Mouse (Mus musculus) limb, embryonic 10.5 days (tissue): ENCODE results near the gene Etv1. TPM values are rescaled to one million over a fixed set of nuclear protein-coding genes. Genes with fewer than 3 reads are reported as not detected.

ENCODE experiments used
- DNase-seq: peaks from one replicate; pipeline ENCODE4 v3.0.0-alpha.2; 2017; ENCODE audit warnings: low spot score
- H3K27ac ChIP-seq: fragments of 300-500 bp; sonication (generic); 2 replicates; pipeline ENCODE4 v1.5.1; 2016; ENCODE audit warnings: mild to moderate bottlenecking
- H3K27me3 ChIP-seq: fragments of 300-500 bp; sonication (generic); 2 replicates; pipeline ENCODE4 v1.6.1; 2016; ENCODE audit warnings: low read depth, mild to moderate bottlenecking; ENCODE audit not compliant: poor library complexity, severe bottlenecking
- H3K36me3 ChIP-seq: fragments of 300-500 bp; sonication (generic); 2 replicates; pipeline ENCODE4 v1.6.1; 2016; ENCODE audit warnings: mild to moderate bottlenecking, moderate library complexity
- H3K4me1 ChIP-seq: fragments of 300-500 bp; sonication (generic); 2 replicates; pipeline ENCODE4 v1.6.1; 2016
- H3K4me3 ChIP-seq: fragments of 300-500 bp; sonication (generic); 2 replicates; pipeline ENCODE4 v1.5.1; 2016; ENCODE audit warnings: mild to moderate bottlenecking, moderate library complexity
- H3K9me3 ChIP-seq: fragments of 300-500 bp; sonication (generic); replicated peaks from 2 replicates; pipeline ENCODE4 v1.6.1; 2016; ENCODE audit warnings: mild to moderate bottlenecking
- WGBS: fragments of 180-500 bp; shearing (Covaris S2); methylation state at CpG from one replicate; pipeline ENCODE4 v1.1.7; 2016; 5-methylcytosine and 5-hydroxymethylcytosine counted together
- polyA plus RNA-seq: library from polyadenylated mRNA; unstranded; fragments of >200 nt; fragmentation: Nextera tagmentation; extraction: Ambion mirVana; gene quantifications from 2 replicates; pipeline ENCODE4 v1.2.1, GENCODE M21; 2016

The Etv1 gene
- 7.8 and 11.1 TPM in 2 replicates for polyA plus RNA-seq

DNA sequence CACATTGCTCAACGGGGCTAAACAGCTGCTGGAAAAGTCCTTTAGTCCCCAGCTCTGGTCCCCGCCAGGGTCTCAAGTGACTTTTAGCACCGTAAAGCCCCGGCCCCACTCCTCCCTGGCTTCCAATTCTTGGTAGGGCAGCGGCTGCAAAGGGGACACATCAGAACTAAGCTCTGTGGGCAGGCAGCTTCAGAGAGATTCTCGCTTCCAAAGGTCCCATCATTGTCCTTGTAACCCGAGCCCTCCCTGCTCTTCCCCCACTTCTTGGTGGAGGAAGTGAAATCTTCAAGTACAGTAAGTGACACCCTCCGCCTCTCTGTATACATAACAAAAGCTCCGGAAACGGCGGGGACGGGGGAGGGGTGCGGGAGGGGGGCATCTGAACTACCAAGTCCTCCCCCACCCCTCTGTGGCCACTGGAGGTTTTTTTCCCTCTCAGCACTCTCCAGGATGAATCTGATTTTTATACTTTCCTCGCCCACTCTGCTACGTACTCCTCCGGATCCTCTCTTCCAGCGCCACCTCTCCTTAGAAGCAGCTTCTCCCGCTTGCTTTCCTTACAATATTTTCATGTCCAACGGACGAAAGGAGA is at the start of gene Etv1:
Etv1 (plus strand) TSS at position 195 of the 592 bp plus-strand sequence.
- Histone ChIP-seq H3K36me3 (no peaks in the 10 kb centered on the region), H3K27ac (peak within 1 kb of the TSS; percentile 92), H3K4me3 (peak within 1 kb of the TSS; percentile 65), H3K4me1 (peaks cover 9% of the 10 kb centered on the region), H3K9me3 (no peaks in the 10 kb centered on the region), H3K27me3 (no peaks in the 10 kb centered on the region)
- DNase-seq, result peak; percentile 70
- WGBS, result under 1% methylated on average over 20 of the region's 20 CpGs

DNA sequence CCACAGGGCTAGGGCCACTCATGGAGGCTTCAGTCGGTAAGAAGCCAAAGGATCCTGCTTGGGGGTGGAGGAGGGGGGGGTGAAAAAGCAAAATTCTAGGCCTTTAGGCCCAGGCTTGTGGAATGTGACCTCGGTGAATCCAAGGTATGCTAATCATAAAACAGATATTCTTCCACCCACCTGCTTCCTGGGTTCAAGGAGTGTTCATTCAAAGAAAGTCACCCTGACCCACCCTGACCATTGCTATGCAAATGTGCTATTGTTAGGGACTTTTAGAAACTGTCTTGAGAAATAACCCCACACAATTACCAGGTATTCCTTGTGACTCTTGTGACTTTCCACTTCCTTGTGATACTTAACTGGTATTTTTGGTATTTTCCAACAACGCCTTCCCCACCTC is 49.5 kb upstream of the Etv1 start:
- Histone ChIP-seq H3K27me3 (no peaks in the 10 kb centered on the region), H3K36me3 (no peaks in the 10 kb centered on the region), H3K27ac (no peak overlapping the region), H3K4me3 (no peak overlapping the region), H3K9me3 (no peaks in the 10 kb centered on the region), H3K4me1 (no peaks in the 10 kb centered on the region)
- no peak for DNase-seq
- WGBS, result 87% methylated on average over 3 of the region's 3 CpGs

DNA sequence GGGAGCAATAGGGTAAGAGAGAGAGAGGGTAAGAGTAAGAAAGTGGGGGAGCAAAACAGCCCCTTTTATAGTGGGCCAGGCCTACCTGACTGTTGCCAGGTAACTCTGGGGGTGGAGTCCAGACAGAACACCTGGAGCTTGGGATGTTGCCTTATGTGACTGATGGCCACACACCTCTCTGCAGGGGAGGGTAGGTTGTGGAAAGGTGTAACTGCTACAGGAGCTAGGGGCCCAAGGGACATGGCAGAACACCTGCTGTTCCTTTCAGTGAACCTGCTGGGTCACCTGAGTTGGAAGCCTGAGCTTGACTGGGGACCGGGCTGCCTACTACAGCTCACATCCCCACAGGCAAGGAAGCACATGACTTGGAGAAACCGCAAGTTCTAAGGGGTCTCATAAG is 48.4 kb upstream of the Etv1 start:
- 82% methylated on average over 2 of the region's 2 CpGs for WGBS
- H3K4me1 ChIP-seq, result no peaks in the 10 kb centered on the region
- DNase-seq, result no peak
- no peaks in the 10 kb centered on the region for H3K9me3 ChIP-seq
- H3K4me3 ChIP-seq, result no peak overlapping the region
- H3K27ac ChIP-seq, result no peak overlapping the region
- no peaks in the 10 kb centered on the region for H3K36me3 ChIP-seq
- H3K27me3 ChIP-seq, result no peaks in the 10 kb centered on the region

DNA sequence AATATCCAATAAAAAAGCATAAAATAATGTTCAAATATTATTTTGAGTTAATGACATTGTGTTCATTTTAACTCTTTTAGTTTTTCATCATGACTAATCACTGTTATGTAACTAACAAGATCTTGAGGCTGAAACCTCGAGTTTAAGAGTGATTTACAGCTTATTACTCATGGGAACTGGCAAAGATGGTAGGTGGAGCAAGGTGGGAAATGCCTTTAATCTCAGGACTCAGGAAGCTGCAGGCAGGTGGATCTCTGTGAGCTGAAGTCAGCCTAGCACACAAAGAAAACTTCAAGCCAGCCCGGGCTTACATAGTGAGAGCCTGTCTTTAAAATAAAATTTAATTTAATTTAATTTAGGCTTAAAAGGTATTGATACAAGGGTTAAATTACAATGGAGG is 19.9 kb upstream of the Etv1 start:
- Histone ChIP-seq H3K36me3 (no peaks in the 10 kb centered on the region), H3K9me3 (no peaks in the 10 kb centered on the region), H3K4me3 (no peak overlapping the region), H3K4me1 (no peaks in the 10 kb centered on the region), H3K27ac (no peak overlapping the region), H3K27me3 (no peaks in the 10 kb centered on the region)
- WGBS, result 56% methylated on average over 2 of the region's 2 CpGs
- no peak for DNase-seq

DNA sequence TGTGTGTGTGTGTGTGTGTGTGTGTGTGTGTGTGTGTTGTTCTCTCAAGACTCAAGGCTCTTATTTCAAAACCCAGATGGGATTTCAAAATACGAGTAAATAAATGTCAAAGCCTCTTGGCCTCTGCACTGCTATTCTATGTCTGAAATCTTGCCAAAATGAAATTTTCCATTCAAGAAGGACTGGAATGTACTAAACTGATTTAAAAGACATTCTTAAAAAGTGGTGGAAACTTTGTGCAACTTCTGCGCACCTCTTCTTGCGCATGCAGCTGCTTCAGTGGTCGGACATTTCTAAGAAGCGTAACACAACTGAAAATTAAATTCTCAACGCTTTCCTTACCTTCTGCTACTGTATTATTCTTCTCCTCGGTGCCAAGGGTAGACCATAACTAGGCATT is 1.9 kb upstream of the Etv1 start:
- H3K4me3 ChIP-seq, result no peak overlapping the region

DNA sequence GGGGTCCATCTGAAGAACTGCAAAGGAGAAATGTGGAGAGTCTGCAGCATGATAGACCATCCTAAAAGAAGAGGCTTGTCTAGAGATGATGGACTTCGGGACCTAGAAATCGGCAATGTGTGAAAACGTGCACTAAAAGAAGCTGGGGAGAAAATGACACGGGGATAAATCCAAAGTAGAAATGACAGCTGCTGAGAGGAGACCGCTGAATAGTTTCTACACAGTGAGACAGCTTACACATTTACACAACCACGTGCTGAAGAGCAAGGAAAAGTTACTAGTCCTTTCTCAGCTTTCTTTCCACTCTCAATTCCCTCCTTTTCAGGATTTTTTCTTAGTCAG is 1.3 kb upstream of the Etv1 start:
- Histone ChIP-seq H3K4me3 (peak overlapping the region; percentile 65), H3K36me3 (no peaks in the 10 kb centered on the region), H3K9me3 (no peaks in the 10 kb centered on the region), H3K27me3 (no peaks in the 10 kb centered on the region), H3K27ac (peak overlapping the region; percentile 92), H3K4me1 (peaks cover 9% of the 10 kb centered on the region)
- DNase-seq, result no peak
- WGBS, result 11% methylated on average over 6 of the region's 6 CpGs

More for the DNA sequence above, 1.9 kb upstream of the Etv1 start:
- Histone ChIP-seq H3K27ac (no peak overlapping the region), H3K36me3 (no peaks in the 10 kb centered on the region), H3K9me3 (no peaks in the 10 kb centered on the region), H3K4me1 (peaks cover 9% of the 10 kb centered on the region), H3K27me3 (no peaks in the 10 kb centered on the region)
- no peak for DNase-seq
- WGBS, result 80% methylated on average over 7 of the region's 7 CpGs

DNA sequence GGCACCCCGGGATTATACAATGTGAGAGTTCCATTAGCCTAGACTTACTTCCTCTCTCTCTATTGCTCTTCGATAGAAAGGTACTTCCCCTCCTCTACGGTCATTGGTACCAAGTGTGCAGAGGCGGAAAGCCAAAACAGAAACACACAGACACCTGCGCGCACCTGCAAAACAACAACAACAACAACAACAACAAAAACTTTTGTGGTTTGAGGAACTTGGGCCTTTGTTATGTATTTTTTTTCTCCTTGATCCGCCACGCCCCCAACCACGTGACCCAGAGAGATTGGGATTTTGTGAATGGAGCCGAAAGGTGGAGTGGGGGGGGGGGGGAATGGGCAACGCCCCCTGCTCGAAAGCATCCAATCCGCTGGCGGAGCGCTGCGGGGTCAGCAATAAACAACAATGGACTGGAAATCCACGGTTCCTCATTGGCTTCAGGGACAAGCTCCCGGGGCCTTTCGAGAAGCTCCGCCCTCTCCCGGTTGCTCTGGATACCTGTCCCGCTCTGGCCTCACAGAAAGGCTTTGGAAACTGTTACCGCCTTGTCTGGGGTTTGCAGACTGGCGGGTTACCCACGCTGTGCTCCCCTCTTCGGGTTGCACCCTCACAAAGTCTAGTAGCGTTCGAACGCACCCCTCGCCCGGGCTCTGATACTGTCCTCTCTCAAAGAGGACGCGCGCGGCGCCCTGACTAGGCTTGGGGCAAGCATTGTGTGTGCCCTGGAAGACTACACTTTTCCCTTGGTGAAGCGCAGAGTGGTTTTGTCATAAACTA is 693 bp upstream of the Etv1 start:
- peak; percentile 91 for DNase-seq
- H3K4me3 ChIP-seq, result peak overlapping the region; percentile 65
- H3K36me3 ChIP-seq, result no peaks in the 10 kb centered on the region
- WGBS, result under 1% methylated on average over 37 of the region's 37 CpGs
- H3K4me1 ChIP-seq, result peaks cover 9% of the 10 kb centered on the region
- H3K27ac ChIP-seq, result peak overlapping the region; percentile 92
- H3K27me3 ChIP-seq, result no peaks in the 10 kb centered on the region
- no peaks in the 10 kb centered on the region for H3K9me3 ChIP-seq

DNA sequence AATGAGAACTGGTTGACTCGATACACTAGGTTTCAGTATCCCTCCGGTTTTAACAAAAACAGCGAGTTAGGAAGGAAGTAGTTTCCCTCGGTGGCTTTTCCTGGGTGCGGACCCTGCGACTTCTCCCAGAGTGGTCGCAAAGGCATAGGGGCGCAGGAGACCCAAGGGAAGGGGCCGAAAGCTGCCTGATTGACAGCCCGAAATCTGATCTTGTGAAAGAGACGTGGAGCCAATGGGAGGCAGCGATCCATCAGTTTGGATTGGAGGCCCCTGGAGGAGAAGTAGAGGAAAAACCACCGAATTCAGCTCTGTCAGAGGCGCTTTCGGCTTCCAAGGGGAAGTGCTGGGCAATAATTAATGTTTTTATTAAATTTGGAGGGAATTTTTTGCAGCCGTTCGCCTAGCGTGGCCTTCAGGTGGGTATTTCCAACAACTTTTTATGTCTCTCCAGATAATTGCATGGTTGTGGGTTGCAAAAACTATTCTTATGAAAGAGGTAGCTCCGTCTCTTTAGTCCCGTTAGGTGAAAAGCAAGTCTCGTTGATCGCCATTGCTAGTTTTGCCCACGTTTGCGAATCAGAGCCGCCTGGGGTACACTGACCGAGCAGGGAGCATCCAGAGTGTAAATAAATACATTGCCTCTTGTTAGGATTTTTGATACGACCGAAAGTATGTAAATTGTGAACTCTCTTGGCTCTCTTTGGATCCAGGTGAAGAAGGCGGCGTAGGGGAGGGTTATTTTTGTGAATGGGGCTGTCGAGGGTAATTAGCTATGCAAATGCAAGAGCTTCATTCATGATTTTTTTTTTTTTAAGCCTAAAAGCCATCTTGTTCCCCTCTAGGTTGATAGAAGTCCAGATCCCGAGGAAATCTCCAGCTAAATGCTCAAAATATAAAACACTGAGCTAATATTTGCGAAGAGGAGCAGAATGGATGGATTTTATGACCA is 1.1 kb downstream of the Etv1 start:
- peak overlapping the region; percentile 65 for H3K4me3 ChIP-seq
- H3K27me3 ChIP-seq, result no peaks in the 10 kb centered on the region
- DNase-seq, result peak; percentile 76
- under 1% methylated on average over 33 of the region's 33 CpGs for WGBS
- H3K4me1 ChIP-seq, result peaks cover 9% of the 10 kb centered on the region
- no peaks in the 10 kb centered on the region for H3K36me3 ChIP-seq
- peak overlapping the region; percentile 92 for H3K27ac ChIP-seq
- no peaks in the 10 kb centered on the region for H3K9me3 ChIP-seq

DNA sequence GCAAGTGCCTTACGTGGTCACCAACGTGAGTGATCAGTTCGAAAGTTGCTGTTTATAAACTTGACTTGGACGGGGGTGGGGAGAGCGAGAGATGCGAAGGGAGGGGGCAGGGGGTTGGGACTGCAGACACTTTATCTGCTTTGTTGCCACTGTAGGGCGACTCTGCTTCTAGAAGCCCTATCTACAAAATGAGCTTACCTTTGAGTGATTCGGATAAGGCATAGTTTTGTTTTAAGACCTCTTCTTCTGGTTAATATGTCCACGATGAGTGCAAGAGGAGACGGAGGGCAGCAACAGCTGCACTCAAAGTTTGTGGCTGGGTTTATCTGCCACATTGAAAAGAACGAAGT is 1.8 kb downstream of the Etv1 start:
- H3K9me3 ChIP-seq, result no peaks in the 10 kb centered on the region
- peaks cover 9% of the 10 kb centered on the region for H3K4me1 ChIP-seq
- H3K36me3 ChIP-seq, result no peaks in the 10 kb centered on the region
- H3K4me3 ChIP-seq, result peak overlapping the region; percentile 65
- no peaks in the 10 kb centered on the region for H3K27me3 ChIP-seq
- peak; percentile 36 for DNase-seq
- H3K27ac ChIP-seq, result peak overlapping the region; percentile 92
- 2% methylated on average over 11 of the region's 11 CpGs for WGBS

DNA sequence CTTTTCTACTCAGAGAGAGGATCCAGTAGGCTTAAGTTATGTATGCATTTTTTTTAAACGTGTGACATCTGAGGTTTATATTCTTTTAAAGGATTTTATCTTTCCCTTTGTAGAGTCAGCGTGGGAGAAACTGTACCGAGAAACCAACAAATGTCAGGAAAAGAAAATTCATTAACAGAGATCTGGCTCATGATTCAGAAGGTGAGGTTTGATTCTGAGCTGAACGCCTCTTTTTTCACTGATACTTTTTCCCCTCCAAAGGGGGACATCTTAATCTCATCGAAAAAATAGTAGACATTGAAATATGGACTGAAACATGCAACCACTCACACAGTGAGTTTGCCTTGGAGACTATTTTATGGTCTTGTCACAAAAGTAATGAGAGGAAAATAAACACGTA is 2.5 kb downstream of the Etv1 start:
- H3K9me3 ChIP-seq, result no peaks in the 10 kb centered on the region
- no peak overlapping the region for H3K27ac ChIP-seq
- DNase-seq, result no peak
- H3K4me1 ChIP-seq, result peaks cover 9% of the 10 kb centered on the region
- H3K27me3 ChIP-seq, result no peaks in the 10 kb centered on the region
- peak overlapping the region; percentile 65 for H3K4me3 ChIP-seq
- no peaks in the 10 kb centered on the region for H3K36me3 ChIP-seq
- 51% methylated on average over 6 of the region's 6 CpGs for WGBS

DNA sequence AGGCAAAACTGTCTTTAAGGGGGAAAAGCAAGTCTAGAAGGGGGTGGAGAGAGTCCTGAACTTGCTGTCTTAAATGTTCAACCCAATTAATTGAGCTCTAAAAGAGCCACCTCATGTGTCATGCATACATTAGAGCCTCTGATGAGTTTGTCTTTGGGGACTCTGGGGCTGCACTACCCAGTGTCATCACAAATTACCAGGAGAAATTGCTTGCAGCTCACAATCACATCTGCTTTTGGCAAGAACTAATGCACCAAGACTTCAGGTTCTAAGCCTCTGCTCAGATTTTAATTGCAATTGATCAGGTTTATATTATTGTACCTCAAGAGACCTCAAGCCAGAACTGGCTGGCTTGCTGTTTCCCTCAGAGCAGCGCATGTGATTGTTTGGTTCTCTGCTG is 4.1 kb downstream of the Etv1 start:
- 72% methylated on average over 1 of the region's 1 CpGs for WGBS
- Histone ChIP-seq H3K27ac (no peak overlapping the region), H3K4me1 (peaks cover 10% of the 10 kb centered on the region), H3K36me3 (no peaks in the 10 kb centered on the region), H3K4me3 (no peak overlapping the region), H3K27me3 (no peaks in the 10 kb centered on the region), H3K9me3 (no peaks in the 10 kb centered on the region)
- no peak for DNase-seq

DNA sequence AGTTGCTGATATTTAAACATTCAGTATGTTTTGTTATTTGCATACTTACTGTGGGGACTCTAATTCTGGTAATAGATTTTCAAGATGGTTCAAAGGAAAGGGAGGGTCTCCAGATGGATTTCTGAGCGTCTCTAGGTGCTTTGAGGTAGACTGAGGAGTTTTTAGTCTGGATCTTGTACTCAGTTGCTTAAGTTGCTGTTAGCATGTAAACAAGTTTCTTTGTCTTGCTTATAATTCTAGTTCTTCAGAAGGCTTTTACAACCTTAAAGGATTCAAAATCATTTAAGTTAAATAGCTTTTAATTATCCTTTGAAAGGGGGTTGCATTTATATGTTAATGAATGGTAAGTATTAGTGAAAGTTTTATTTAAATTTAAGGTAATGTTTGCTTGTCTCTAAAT is 5.0 kb downstream of the Etv1 start:
- no peaks in the 10 kb centered on the region for H3K36me3 ChIP-seq
- no peak overlapping the region for H3K27ac ChIP-seq
- WGBS, result 19% methylated on average over 1 of the region's 1 CpGs
- H3K9me3 ChIP-seq, result no peaks in the 10 kb centered on the region
- no peak overlapping the region for H3K4me3 ChIP-seq
- peaks cover 19% of the 10 kb centered on the region for H3K4me1 ChIP-seq
- no peaks in the 10 kb centered on the region for H3K27me3 ChIP-seq
- no peak for DNase-seq

DNA sequence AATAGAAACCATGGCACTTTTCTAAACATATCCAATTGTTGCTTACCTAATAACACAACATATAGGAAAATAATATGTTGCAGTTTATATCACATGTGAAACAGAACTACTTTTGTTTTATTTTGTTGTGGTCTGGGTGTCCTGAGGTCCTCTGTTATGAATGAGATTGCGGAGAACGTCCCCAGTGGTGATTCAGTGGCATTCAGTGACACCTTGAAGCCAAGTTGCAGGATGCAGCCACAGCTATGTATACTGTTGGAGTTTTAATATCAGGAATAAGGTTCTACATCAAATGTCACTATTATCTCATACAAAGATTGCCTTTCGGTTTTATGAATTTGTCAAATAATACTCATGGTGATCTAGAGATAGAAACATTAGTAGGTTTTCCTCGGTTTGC is 7.4 kb downstream of the Etv1 start:
- no peak for DNase-seq
- Histone ChIP-seq H3K27ac (no peak overlapping the region), H3K9me3 (no peaks in the 10 kb centered on the region), H3K36me3 (no peaks in the 10 kb centered on the region), H3K4me1 (peaks cover 17% of the 10 kb centered on the region), H3K27me3 (no peaks in the 10 kb centered on the region), H3K4me3 (no peak overlapping the region)
- WGBS, result 92% methylated on average over 4 of the region's 4 CpGs
